Mouse (Mus musculus): ENCODE results near the gene Ppp2r5a. TPM values are rescaled to one million over a fixed set of nuclear protein-coding genes. Genes with fewer than 3 reads are reported as not detected.

Ppp2r5a gene
- polyA plus RNA-seq, 1 experiment from 2014 or later: 20.6 TPM

GRCm38 (mm10) chr1:191368193-191368592 lies 34.9 kb downstream of the Ppp2r5a start:
- no peaks in the 10 kb centered on the region for H3K9me3 ChIP-seq
- no peaks in the 10 kb centered on the region for H3K27me3 ChIP-seq
- H3K36me3 ChIP-seq: 0 out of 2 replicates have a peak, but pooled peaks cover 3% of the 10 kb centered on the region
- no peak overlapping the region for H3K4me2 ChIP-seq
- H3K4me3 ChIP-seq: no peak overlapping the region
- ATAC-seq (ENCODE audit: insufficient number of reproducible peaks, low FRiP score, low TSS enrichment, low read depth): no peak
- H3K9ac ChIP-seq: no peak overlapping the region
- H3K27ac ChIP-seq: no peak overlapping the region
- WGBS: 75% methylated on average over 4 of the region's 4 CpGs
- 0 out of 2 replicates have a peak, but pooled peaks cover 2% of the 10 kb centered on the region for H3K4me1 ChIP-seq

GRCm38 (mm10) chr1:191364477-191364876 lies 38.6 kb downstream of the Ppp2r5a start:
- H3K4me1 ChIP-seq: 0 out of 2 replicates have a peak, but pooled peaks cover 2% of the 10 kb centered on the region
- no peak overlapping the region for H3K4me2 ChIP-seq
- 67% methylated on average over 4 of the region's 4 CpGs for WGBS
- no peaks in the 10 kb centered on the region for H3K27me3 ChIP-seq
- H3K4me3 ChIP-seq: no peak overlapping the region
- no peak overlapping the region for H3K27ac ChIP-seq
- no peaks in the 10 kb centered on the region for H3K9me3 ChIP-seq
- H3K9ac ChIP-seq: no peak overlapping the region
- no peak for ATAC-seq (ENCODE audit: insufficient number of reproducible peaks, low FRiP score, low TSS enrichment, low read depth)
- H3K36me3 ChIP-seq: peaks cover 14% of the 10 kb centered on the region; the same call in 1 of the 2 replicates

GRCm38 (mm10) chr1:191362412-191362811 lies 40.7 kb downstream of the Ppp2r5a start:
- no peak overlapping the region for H3K4me2 ChIP-seq
- no peak overlapping the region for H3K4me3 ChIP-seq
- H3K4me1 ChIP-seq: 0 out of 2 replicates have a peak, but pooled peaks cover 2% of the 10 kb centered on the region
- no peak for ATAC-seq (ENCODE audit: insufficient number of reproducible peaks, low FRiP score, low TSS enrichment, low read depth)
- H3K9ac ChIP-seq: no peak overlapping the region
- peaks cover 15% of the 10 kb centered on the region for H3K36me3 ChIP-seq
- H3K27ac ChIP-seq: no peak overlapping the region
- no peaks in the 10 kb centered on the region for H3K27me3 ChIP-seq
- H3K9me3 ChIP-seq: no peaks in the 10 kb centered on the region
- 77% methylated on average over 6 of the region's 6 CpGs for WGBS

DNA sequence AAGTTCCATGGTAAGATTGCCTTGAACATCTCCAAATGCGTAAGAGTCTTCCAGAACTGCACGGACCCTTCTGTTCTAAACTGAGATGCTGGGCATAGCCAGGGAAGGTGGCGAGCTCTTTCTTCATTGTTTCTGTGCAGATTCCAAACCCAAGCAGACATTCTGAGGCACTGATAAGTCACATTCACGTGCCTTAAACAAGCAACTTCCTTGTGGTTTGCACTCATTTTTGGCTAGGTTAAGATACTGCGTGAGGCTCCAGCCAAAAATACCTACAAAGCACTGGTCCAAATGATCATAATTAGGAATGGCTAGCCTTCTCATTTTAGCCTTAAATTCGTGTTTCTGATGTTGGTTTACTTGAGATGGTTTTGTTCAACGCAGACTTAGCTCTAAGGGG lies 43.6 kb downstream of the Ppp2r5a start:
- no peak overlapping the region for H3K27ac ChIP-seq
- no peak overlapping the region for H3K9ac ChIP-seq
- no peaks in the 10 kb centered on the region for H3K27me3 ChIP-seq
- H3K9me3 ChIP-seq: no peaks in the 10 kb centered on the region
- H3K4me2 ChIP-seq: no peak overlapping the region
- 83% methylated on average over 7 of the region's 7 CpGs for WGBS
- H3K4me3 ChIP-seq: no peak overlapping the region
- no peak for ATAC-seq (ENCODE audit: insufficient number of reproducible peaks, low FRiP score, low TSS enrichment, low read depth)
- no peaks in the 10 kb centered on the region for H3K4me1 ChIP-seq
- H3K36me3 ChIP-seq: peaks cover 36% of the 10 kb centered on the region

DNA sequence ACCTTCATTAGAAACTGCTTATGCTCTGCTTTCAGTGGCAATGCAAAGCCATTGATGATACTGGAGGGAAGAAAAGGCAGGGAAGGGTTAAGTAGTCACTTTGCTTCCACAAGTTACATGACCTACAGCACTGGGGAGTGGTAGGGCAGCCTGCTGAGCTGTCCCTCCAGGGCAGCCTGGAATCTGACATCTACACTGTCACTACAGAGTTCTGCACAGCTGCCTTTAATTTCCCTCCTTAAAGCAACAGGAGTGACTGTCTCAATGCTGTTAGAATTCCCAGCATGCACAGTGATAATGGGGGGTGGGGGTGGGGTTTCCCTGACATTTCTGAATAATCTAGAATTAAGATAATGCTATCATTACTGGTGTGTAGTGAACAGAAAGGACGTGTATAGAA lies 46.1 kb downstream of the Ppp2r5a start:
- ATAC-seq (ENCODE audit: insufficient number of reproducible peaks, low FRiP score, low TSS enrichment, low read depth): no peak

DNA sequence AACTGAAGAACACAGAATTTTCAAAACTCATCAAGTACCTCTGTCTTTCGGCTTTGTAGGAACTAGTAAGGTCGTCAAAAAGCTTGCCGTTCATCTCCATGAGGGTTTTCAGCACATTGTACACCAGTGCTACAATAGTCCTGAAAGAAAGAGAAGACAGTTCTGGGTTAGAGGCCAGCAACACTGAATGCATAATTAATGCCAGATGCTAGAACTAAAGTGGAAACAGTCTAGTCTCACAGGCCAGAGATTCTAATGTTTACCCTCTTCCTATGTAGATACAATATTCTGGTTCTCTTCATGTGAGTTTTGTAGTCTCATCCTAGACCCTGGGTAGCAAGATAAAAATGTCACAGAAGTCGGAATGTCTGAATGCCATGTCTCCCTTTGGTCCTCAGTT lies 49.2 kb downstream of the Ppp2r5a start:
- WGBS: 55% methylated on average over 4 of the region's 4 CpGs
- no peak overlapping the region for H3K9ac ChIP-seq
- H3K27me3 ChIP-seq: no peaks in the 10 kb centered on the region
- H3K4me1 ChIP-seq: peaks cover 6% of the 10 kb centered on the region; the same call in 1 of the 2 replicates
- no peaks in the 10 kb centered on the region for H3K9me3 ChIP-seq
- peaks cover 54% of the 10 kb centered on the region for H3K36me3 ChIP-seq
- no peak overlapping the region for H3K4me3 ChIP-seq
- no peak for ATAC-seq (ENCODE audit: insufficient number of reproducible peaks, low FRiP score, low TSS enrichment, low read depth)
- H3K4me2 ChIP-seq: no peak overlapping the region
- peak overlapping the region; percentile 38; the same call in 1 of the 2 replicates for H3K27ac ChIP-seq

More for the DNA sequence above, 46.1 kb downstream of the Ppp2r5a start:
- 51% methylated on average over 1 of the region's 1 CpGs for WGBS
- no peaks in the 10 kb centered on the region for H3K9me3 ChIP-seq
- peaks cover 6% of the 10 kb centered on the region; the same call in 1 of the 2 replicates for H3K4me1 ChIP-seq
- no peak overlapping the region for H3K27ac ChIP-seq
- H3K4me3 ChIP-seq: no peak overlapping the region
- no peak overlapping the region for H3K4me2 ChIP-seq
- no peak overlapping the region for H3K9ac ChIP-seq
- H3K27me3 ChIP-seq: no peaks in the 10 kb centered on the region
- peaks cover 44% of the 10 kb centered on the region for H3K36me3 ChIP-seq

DNA sequence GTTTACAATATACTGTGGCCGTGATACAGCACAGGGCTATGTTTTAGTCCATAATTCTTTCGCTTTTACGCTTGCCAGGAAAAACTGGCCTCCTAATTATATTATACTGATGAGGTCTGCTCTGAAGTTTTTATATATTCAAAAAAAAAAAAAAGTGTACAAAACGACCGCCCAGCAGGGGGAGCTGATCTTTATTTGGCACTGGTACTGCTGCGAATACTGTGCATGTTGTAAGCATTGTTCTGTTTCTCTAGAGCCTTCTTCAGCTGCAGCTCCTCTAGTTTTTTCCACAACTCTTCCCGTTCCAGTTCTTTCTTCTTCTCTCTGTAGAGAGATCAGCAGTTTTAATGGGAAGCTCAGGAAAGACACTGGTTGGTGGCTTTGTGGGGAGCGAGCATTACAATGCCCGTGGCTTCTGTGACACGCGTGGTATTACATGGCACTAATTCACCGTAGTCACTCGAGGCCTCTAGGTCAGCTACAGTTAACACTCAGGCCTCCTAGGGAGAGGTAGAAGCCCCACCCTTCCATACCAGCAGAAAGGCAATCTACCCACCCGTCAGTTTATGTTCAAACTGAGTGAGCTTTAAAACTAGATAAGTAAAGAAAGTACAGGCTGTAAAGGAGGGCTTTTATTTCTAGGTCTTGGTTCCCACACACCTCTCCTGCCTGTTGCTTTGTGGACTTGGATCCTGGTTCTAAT lies 50.1 kb downstream of the Ppp2r5a start:
- no peak for ATAC-seq (ENCODE audit: insufficient number of reproducible peaks, low FRiP score, low TSS enrichment, low read depth)
- peaks cover 54% of the 10 kb centered on the region for H3K36me3 ChIP-seq
- WGBS: 45% methylated on average over 14 of the region's 14 CpGs

DNA sequence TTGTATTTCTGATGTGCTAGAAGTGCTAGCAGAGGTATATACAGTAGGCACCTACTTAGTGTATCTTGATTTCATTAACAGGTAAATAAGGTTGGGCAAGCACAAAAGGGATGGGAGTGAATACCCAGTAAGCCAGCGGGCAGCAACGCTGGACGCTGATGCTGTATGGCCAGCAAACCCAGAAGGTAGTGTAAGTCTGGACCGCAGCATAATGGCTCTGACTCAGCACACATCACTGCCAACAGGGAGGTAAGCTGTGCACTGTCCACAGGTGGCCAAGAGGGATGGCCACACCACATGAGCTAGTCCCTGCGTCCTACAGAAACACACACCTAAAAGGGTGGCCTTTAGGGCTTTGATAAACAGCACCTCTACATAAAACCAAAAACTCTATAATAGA lies 52.7 kb downstream of the Ppp2r5a start:
- ATAC-seq (ENCODE audit: insufficient number of reproducible peaks, low FRiP score, low TSS enrichment, low read depth): no peak
- WGBS: 92% methylated on average over 5 of the region's 5 CpGs

More for the DNA sequence above, 50.1 kb downstream of the Ppp2r5a start:
- Histone ChIP-seq H3K27ac (peak overlapping the region; percentile 70), H3K4me2 (no peak overlapping the region), H3K4me1 (peaks cover 6% of the 10 kb centered on the region; the same call in 1 of the 2 replicates), H3K4me3 (no peak overlapping the region), H3K9ac (no peak overlapping the region), H3K27me3 (no peaks in the 10 kb centered on the region), H3K9me3 (no peaks in the 10 kb centered on the region)

GRCm38 (mm10) chr1:191349486-191350037 lies 53.5 kb downstream of the Ppp2r5a start:
- H3K27ac ChIP-seq: no peak overlapping the region
- 81% methylated on average over 23 of the region's 23 CpGs for WGBS
- no peak overlapping the region for H3K9ac ChIP-seq
- H3K4me2 ChIP-seq: no peak overlapping the region
- ATAC-seq (ENCODE audit: insufficient number of reproducible peaks, low FRiP score, low TSS enrichment, low read depth): no peak
- peaks cover 56% of the 10 kb centered on the region for H3K36me3 ChIP-seq
- H3K4me1 ChIP-seq: peaks cover 6% of the 10 kb centered on the region; the same call in 1 of the 2 replicates
- no peaks in the 10 kb centered on the region for H3K27me3 ChIP-seq
- H3K9me3 ChIP-seq: no peaks in the 10 kb centered on the region
- no peak overlapping the region for H3K4me3 ChIP-seq

More for the DNA sequence above, 52.7 kb downstream of the Ppp2r5a start:
- Histone ChIP-seq H3K9ac (no peak overlapping the region), H3K9me3 (no peaks in the 10 kb centered on the region), H3K4me1 (peaks cover 6% of the 10 kb centered on the region; the same call in 1 of the 2 replicates), H3K4me3 (no peak overlapping the region), H3K4me2 (no peak overlapping the region), H3K27ac (no peak overlapping the region), H3K27me3 (no peaks in the 10 kb centered on the region), H3K36me3 (peaks cover 59% of the 10 kb centered on the region)

DNA sequence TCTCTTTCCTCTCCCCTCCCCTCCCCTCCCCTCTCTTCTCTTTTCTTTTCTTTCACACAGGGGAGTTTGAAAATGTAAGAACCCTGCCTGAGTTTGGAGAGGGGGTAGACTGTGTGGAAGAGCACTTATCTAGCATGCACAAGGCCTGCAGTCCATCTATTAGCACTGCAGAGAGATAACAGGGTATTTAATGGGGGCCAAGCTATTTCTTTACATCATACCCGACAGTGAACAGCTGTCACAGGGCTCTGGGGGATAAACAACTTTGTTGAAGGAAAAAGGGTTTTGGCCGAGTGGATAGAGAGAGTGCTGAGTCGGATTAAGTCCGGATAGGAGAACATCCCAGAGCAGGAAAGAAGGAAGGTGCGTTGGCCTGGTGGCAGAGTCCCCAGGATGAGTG lies 54.1 kb downstream of the Ppp2r5a start:
- no peak for ATAC-seq (ENCODE audit: insufficient number of reproducible peaks, low FRiP score, low TSS enrichment, low read depth)
- Histone ChIP-seq H3K9ac (no peak overlapping the region), H3K27ac (no peak overlapping the region), H3K27me3 (no peaks in the 10 kb centered on the region), H3K36me3 (peaks cover 53% of the 10 kb centered on the region), H3K9me3 (no peaks in the 10 kb centered on the region), H3K4me2 (no peak overlapping the region), H3K4me3 (no peak overlapping the region), H3K4me1 (peaks cover 6% of the 10 kb centered on the region; the same call in 1 of the 2 replicates)
- 60% methylated on average over 5 of the region's 5 CpGs for WGBS

DNA sequence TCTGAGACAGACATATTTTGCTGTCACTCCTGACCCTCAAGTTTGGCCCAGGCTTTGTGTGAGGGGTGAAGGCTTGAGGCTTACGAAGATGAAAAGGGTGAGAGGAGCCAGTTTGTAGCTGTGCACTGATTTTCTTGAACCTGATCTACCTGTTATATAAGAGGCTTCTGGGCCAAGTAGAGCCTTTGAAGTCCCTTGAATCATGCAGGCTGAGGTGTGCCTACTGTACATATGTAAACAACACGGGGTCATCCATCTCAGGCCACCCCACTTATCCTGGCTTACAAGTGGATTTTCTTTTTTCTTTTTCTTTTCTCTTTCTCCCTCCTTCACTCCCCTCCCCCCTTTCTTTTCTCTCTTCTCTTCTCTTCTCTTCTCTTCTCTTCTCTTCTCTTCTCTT lies 54.5 kb downstream of the Ppp2r5a start:
- peaks cover 6% of the 10 kb centered on the region; the same call in 1 of the 2 replicates for H3K4me1 ChIP-seq
- no peak for ATAC-seq (ENCODE audit: insufficient number of reproducible peaks, low FRiP score, low TSS enrichment, low read depth)

DNA sequence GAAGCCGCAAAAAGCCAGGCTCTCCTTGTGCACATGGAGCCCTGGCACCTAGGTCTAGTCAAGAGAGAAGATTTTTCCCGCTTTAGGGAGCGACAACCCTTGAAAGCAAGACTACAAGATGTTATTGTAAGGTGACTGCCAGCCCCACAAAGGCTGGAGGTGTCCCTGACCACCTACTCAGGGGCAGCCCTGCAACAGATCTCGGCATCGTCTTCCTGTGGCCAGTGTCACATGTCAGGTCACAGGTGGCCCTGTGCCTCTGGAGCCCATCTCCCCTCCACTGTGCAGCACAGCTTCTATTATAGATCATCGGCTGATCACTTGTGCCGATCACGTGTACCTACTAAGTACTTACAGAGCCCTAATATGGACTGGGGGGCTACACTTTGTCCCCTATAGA lies 55.5 kb downstream of the Ppp2r5a start:
- WGBS: 84% methylated on average over 8 of the region's 8 CpGs
- H3K4me1 ChIP-seq: no peaks in the 10 kb centered on the region
- no peak overlapping the region for H3K27ac ChIP-seq
- no peak overlapping the region for H3K9ac ChIP-seq
- no peaks in the 10 kb centered on the region for H3K27me3 ChIP-seq
- H3K9me3 ChIP-seq: no peaks in the 10 kb centered on the region
- ATAC-seq (ENCODE audit: insufficient number of reproducible peaks, low FRiP score, low TSS enrichment, low read depth): no peak
- peaks cover 57% of the 10 kb centered on the region for H3K36me3 ChIP-seq
- no peak overlapping the region for H3K4me2 ChIP-seq
- H3K4me3 ChIP-seq: no peak overlapping the region

More for the DNA sequence above, 54.5 kb downstream of the Ppp2r5a start:
- Histone ChIP-seq H3K27me3 (no peaks in the 10 kb centered on the region), H3K9me3 (no peaks in the 10 kb centered on the region), H3K9ac (no peak overlapping the region), H3K36me3 (peaks cover 51% of the 10 kb centered on the region), H3K4me3 (no peak overlapping the region), H3K27ac (no peak overlapping the region), H3K4me2 (no peak overlapping the region)
- 77% methylated on average over 2 of the region's 2 CpGs for WGBS
